Comparison of ENCODE assay signal across 9 mouse cellular contexts in the genomic region with DNA sequence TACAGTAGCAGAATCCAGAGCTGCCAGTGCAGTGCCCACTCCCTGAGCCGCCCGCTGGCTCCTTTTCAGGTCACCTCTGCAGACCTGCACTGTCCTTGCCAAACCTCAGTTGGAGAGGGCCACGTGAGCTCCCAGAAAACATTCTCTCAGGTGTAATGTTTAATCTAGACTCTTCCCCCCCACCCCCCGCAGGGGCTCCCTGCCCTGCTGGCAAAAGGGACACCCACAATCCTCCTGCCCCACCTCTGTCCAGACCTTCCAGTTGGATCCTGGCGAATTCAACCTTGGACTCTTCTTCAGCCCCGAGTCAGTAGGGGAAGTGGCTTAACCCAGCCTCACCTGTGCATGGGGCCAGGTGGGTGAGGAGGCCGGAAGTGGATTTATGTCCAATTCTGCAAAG. TPM values are rescaled to one million over a fixed set of nuclear protein-coding genes. Genes with fewer than 3 reads are reported as not detected.
DNase-seq lines count a peak whose midpoint lies in the region; ATAC-seq and TF ChIP-seq lines count a peak whose summit lies in the region.
"Had no signal": no experiment of that assay in that cellular context is flagged by ENCODE, and none has a peak within 500 bp of the region (broad histone marks: within the 10 kb centered on the region; RNA-seq: fewer than 3 reads in every experiment).

No protein-coding gene starts in this region.

- peak overlapping the region; percentile 86; the same call in 1 of the 2 replicates for H3K4me2 ChIP-seq in embryonic facial prominence, embryonic 15.5 days (replicated peaks)
- H3K4me2 ChIP-seq in hindbrain, postnatal 0 days (ENCODE audit: low read depth, low read length) = peak overlapping the region; percentile 95; the same call in 1 of the 2 replicates
- peak overlapping the region; percentile 88 for H3K4me2 ChIP-seq in limb, embryonic 12.5 days

- no peak overlapping the region for H3K27ac ChIP-seq in embryonic facial prominence, embryonic 15.5 days (replicated peaks)
- no peak overlapping the region for H3K27ac ChIP-seq in hindbrain, postnatal 0 days
- no peak overlapping the region for H3K27ac ChIP-seq in limb, embryonic 12.5 days

- peaks cover 22% of the 10 kb centered on the region for H3K4me1 ChIP-seq in embryonic facial prominence, embryonic 15.5 days
- peaks cover 4% of the 10 kb centered on the region for H3K4me1 ChIP-seq in hindbrain, postnatal 0 days (ENCODE audit: insufficient read depth, low read length)
- peaks cover 34% of the 10 kb centered on the region for H3K4me1 ChIP-seq in limb, embryonic 12.5 days (replicated peaks)

- WGBS in embryonic facial prominence, embryonic 15.5 days = 81% methylated on average over 7 of the region's 7 CpGs
- 82% methylated on average over 7 of the region's 7 CpGs for WGBS in hindbrain, postnatal 0 days
- 79% methylated on average over 7 of the region's 7 CpGs for WGBS in limb, embryonic 12.5 days

- H3K36me3 ChIP-seq in embryonic facial prominence, embryonic 15.5 days = no peaks in the 10 kb centered on the region
- H3K36me3 ChIP-seq in hindbrain, postnatal 0 days (ENCODE audit: insufficient read depth, low read length) = no peaks in the 10 kb centered on the region
- H3K36me3 ChIP-seq in limb, embryonic 12.5 days = no peaks in the 10 kb centered on the region

- H3K9ac ChIP-seq in embryonic facial prominence, embryonic 15.5 days = no peak overlapping the region
- no peak overlapping the region for H3K9ac ChIP-seq in hindbrain, postnatal 0 days (replicated peaks; ENCODE audit: low read length)
- no peak overlapping the region for H3K9ac ChIP-seq in limb, embryonic 12.5 days (replicated peaks)

- no peak for DNase-seq in hindbrain, postnatal 0 days (ENCODE audit: low spot score)
- peak; percentile 37 to 67 for DNase-seq in lung, postnatal 4 days
- DNase-seq in right cerebral cortex, adult 2 months (ENCODE audit: low spot score in 2 of 2) = no peak
- DNase-seq in layer of hippocampus, postnatal 14 days (ENCODE audit: low spot score in 2 of 2) = no peak
- DNase-seq in adrenal gland, postnatal 10 days = no peak
- DNase-seq: gastrocnemius, postnatal 14 days had no signal

- ATAC-seq in embryonic facial prominence, embryonic 15.5 days (ENCODE audit: insufficient number of reproducible peaks, low FRiP score, low TSS enrichment, low read depth) = no peak
- no peak for ATAC-seq in hindbrain, postnatal 0 days
- 0 out of 2 replicates have a peak, but pooled peaks have one; percentile 15 for ATAC-seq in limb, embryonic 12.5 days (ENCODE audit: insufficient number of reproducible peaks, insufficient read depth, low FRiP score, low TSS enrichment, low read depth)
- ATAC-seq in megakaryocyte-erythroid progenitor cell, adult 5-6 weeks (replicated peaks; ENCODE audit: low FRiP score, low TSS enrichment, poor library complexity, severe bottlenecking) = no peak

- no peaks in the 10 kb centered on the region for H3K9me3 ChIP-seq in embryonic facial prominence, embryonic 15.5 days (replicated peaks)
- H3K9me3 ChIP-seq in hindbrain, postnatal 0 days (ENCODE audit: low read length) = peaks cover 3% of the 10 kb centered on the region; the same call in 1 of the 2 replicates
- H3K9me3 ChIP-seq in limb, embryonic 12.5 days = peaks cover 10% of the 10 kb centered on the region; the same call in 1 of the 2 replicates

- no peaks in the 10 kb centered on the region for H3K27me3 ChIP-seq in embryonic facial prominence, embryonic 15.5 days
- H3K27me3 ChIP-seq in hindbrain, postnatal 0 days (ENCODE audit: insufficient read depth, low read length) = no peaks in the 10 kb centered on the region
- no peaks in the 10 kb centered on the region; the same call in 1 of the 2 replicates for H3K27me3 ChIP-seq in limb, embryonic 12.5 days

- H3K4me3 ChIP-seq in embryonic facial prominence, embryonic 15.5 days (replicated peaks) = 0 out of 2 replicates have a peak overlapping the region, but pooled peaks have one; percentile 70
- no peak overlapping the region for H3K4me3 ChIP-seq in hindbrain, postnatal 0 days (ENCODE audit: low read length)
- peak overlapping the region; percentile 78 for H3K4me3 ChIP-seq in limb, embryonic 12.5 days (replicated peaks)

- TF ChIP-seq CTCF in hindbrain, postnatal 0 days (IDR thresholded peaks at IDR 0.05; ENCODE audit: low read depth) = no peak

RNA-seq across cellular contexts. Expression of a gene that starts 1.2 kb away (rescaled TPM):
- polyA plus RNA-seq in embryonic facial prominence, embryonic 15.5 days (2015; fragmentation: Nextera tagmentation; extraction: Ambion mirVana) = 3.4 and 4.1 TPM in 2 replicates
- total RNA-seq in hindbrain, postnatal 0 days (2014; rRNA removed) = 2.6 and 3.1 TPM in 2 replicates
- polyA plus RNA-seq in hindbrain, postnatal 0 days (2015; fragmentation: Nextera tagmentation; extraction: Ambion mirVana) = 1.7 and 2.6 TPM in 2 replicates
- 4.8 and 5.2 TPM in 2 replicates for polyA plus RNA-seq in limb, embryonic 12.5 days (2016; fragmentation: Nextera tagmentation; extraction: Ambion mirVana)
- not detected in 2 replicates for total RNA-seq in megakaryocyte-erythroid progenitor cell, adult 5-6 weeks (2014; fragmentation: Nextera tagmentation)
- total RNA-seq in megakaryocyte-erythroid progenitor cell, adult 5-6 weeks (2017) = not detected in 2 replicates
- total RNA-seq in layer of hippocampus, postnatal 14 days (2021) = 10 to 100 TPM; 67.8 to 72.5 TPM
- 10 to 100 TPM; 14.4 to 18.3 TPM for total RNA-seq in adrenal gland, postnatal 10 days (2021)

Comparison
In these comparisons a context has a peak if more than half of its experiments do, and no peak if none do; other contexts are left out.
1. DNase-seq: peak in lung, postnatal 4 days (2 of 2); none in hindbrain, postnatal 0 days (single experiment), right cerebral cortex, adult 2 months (0 of 2), layer of hippocampus, postnatal 14 days (0 of 2) and adrenal gland, postnatal 10 days (single experiment).
2. Peak in every context shown above with its lines, with median percentiles within 50 percentile points of each other: H3K4me2 ChIP-seq.